Mouse (Mus musculus): Measurements from ENCODE around the gene Drosha.
"Not testable (repeated sequence)": the region's sequence is repeated elsewhere in the genome, so short reads cannot be mapped to it uniquely, and the experiment has no call there.

The Drosha gene

DNA sequence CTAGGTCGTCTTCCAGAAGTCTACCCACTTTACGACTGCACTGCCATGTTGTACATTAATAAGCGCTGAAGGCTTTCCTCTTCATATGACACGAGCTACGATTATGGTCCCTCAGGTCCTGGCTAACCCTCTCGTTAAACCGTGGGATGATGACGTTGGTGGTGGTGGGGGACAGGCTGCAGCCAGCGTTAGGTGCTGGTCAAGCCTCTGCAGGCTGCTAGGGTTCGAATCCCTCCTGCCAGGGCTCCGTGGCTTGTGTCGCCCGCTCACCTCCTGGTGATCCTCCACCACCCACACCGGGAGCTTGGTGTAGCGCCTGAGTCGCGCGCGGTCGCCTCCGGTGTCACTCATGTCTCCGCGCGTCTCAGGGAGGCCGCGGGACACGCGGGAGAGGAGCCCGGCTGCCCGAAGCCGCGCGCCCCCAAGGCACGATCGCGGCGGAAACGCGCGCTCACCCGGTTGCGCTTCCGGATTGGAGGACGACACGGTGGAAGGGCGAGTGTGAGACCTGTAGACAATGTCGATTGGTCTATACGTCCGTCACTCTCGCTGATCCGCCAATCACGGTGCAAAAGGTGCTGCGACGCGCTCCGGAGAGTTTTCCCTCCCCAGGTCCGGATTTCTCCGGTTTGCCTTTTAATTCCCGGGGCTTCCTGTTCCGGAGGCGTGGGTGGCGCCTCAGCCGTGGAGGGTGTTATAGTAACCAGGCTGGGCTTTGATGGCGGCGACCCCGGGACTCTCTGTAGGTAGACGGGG, at the start of gene Drosha, which contains the start of gene 6030458C11Rik:
Gene Drosha, plus strand, starts transcription at position 619 of the 756 bp plus-strand sequence.
Gene 6030458C11Rik, minus strand, starts transcription at position 453 of the 756 bp plus-strand sequence.
- peak; percentile 100 for DNase-seq (ENCODE audit: low spot score)

DNA sequence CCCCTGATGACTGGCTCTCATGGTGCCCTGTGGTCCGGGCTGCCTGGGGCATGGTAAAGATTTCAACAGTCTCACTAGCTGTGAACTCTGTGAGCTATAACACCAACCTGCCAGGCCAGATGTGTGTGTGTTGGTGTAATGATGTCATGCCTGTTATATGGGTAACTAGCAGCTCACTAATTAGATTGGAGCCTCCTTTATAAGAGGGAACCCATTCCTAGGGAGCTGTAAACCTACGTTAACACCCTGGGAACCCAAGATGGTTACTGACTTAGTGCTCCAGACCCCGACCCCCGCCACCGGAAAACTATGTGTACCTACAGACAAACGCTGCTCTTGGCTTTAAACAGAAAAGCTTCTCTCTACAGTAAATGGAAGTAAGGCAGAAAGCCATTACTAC, 43.3 kb upstream of the Drosha start:
- DNase-seq (ENCODE audit: low spot score) = no peak

DNA sequence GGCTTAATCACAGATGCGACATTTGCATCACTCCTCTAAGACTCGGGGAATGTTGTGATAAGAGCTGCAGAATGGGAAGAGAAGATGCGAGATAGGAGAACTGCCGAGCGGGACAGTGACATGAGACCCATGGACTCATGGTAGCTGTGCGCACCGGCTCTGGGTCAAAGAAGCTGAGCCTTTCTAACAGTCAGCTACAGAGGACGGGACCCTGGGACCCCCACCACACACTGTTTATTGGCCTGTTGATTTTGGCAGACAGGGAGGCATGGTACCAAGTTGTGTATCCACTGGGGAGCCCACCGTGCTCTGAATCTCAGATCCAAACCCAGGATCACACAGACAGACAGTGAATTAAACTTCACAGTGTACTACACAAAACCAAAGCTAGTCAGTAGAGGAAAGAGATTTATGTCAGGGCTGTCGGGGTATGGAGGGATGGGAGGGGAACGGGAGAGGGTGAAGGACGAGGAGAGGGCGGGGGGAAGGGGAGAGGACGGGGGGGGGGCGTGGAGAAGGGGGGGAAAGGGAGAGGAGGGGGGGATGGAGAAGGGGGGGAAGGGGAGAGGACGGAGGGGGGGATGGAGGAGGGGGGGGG, 42.8 kb upstream of the Drosha start:
- no peak for DNase-seq (ENCODE audit: low spot score)

DNA sequence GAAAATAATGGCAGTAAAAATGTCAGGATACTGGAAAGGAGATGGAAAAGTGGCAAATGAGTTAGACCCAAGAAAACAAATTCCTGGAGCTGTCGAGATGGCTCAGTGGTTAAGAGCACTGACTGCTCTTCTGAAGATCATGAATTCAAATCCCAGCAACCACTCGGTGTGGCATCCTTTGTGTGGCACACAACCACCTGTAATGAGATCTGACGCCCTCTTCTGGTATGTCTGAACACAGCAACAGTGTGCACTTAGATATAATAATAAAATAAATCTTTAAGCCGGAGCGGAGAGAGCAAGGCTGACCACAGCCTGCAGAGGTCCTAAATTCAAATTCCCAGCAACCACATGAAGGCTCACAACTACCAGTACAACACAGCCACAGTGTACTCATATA, 36.1 kb upstream of the Drosha start:
- DNase-seq (ENCODE audit: low spot score) = no peak

DNA sequence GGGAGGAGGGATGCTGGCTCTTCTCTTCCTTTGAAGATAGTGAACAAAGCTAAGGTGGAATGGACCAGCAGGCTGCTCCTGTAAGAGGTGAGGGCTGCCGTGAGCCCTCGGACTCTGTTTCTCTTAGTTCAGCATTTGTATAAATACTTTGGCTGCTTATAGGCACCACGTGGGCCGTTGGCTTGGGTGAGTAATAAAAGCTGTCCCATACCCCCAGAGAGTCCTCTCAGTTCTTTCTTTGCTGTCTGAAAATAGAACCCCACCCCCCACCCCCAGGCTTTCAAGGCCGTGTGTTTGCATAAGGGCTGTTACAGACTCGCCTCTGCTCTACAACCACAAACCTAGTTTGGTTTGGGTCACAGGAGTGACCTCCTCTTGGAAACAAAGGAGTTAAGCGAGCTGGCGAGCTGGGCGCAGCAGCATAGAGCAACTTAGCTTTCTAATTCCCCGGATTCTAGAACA, 35.2 kb upstream of the Drosha start:
- no peak for DNase-seq (ENCODE audit: low spot score)

DNA sequence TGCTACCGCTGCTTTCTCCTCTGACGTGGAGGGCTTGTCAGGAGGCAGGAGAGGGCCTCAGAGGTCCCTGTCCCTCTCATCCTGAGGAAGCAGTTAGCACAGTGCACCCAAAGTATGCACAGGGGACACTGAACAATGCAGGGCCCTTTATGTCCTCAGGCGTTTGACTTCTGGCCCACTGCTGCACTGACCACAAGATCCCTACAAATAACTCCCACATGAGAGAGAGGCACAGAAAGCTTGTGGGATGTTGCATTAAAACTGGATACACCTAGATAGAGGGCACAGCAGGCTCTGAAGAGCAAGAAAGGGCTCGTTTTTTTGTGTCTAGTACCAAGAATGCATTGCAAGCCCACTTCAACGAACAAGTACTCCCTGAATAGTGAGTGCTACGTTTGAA, 30.3 kb upstream of the Drosha start:
- no peak for DNase-seq (ENCODE audit: low spot score)

DNA sequence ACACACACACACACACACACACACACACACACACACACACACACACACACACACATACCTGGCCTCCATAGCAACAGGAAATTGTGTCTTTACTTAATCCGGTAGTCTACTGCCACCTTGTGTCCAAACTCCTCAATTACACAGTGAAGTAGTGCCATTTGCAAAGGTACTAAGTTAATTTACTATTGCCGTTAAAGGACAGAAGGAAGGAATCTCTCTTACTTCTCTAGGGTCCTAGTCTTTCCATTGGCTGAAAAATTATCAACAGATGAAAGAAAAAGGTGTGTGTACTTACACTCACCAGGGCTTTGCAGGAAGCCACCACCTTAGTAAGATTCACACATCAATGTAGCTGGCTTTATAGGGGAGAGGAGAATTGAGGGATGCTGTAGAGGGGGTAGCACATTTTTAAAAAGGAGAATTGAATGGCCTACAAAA, 29.1 kb upstream of the Drosha start:
- DNase-seq (ENCODE audit: low spot score) = peak; percentile 73

DNA sequence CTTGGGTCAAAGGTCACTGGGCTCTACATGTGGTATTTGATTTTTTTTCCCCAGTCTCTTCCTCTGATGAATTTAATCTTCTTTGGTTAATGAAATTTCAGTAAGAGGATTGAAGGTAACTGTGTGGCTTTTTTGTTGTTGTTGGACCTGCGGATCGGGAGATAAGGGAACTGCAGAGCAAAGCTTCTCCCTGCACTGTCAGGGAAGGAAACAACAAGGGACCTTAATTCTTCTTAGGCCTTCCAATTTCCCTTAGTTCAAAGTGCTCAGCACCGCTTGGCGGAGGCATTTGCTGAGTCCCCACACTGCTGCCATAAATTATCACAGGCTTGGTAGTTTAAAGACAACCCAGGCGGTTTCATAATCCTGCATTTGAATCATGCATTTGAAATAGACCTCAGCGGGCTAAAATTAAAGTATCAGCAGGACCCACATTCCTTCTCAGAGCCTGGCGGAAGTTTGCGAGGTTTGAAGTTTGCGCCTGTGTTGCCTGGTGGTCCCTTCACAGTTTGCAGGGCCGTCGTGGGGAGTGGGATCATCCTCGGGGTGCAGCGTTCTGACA, 28.6 kb upstream of the Drosha start:
- no peak for DNase-seq (ENCODE audit: low spot score)

DNA sequence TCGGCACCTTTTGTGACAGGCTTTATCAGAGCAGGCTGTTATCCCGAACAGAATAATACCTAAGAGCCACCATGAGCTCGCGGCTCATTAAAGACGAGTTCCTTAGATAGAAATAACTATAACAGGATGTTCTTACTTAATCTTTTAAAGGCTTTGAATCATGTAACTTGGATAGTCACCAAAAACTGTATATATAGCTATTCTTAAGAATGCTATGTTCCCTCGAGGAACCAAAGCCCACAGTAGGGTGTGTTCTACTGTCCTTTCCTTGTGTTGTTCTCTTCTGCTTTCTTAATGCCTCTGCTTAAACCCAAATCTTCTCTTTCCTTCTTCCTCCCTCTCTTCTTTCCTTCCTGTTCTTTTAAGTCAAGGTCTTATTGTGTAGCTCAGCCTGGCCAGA, 26.6 kb upstream of the Drosha start:
- DNase-seq (ENCODE audit: low spot score) = no peak

DNA sequence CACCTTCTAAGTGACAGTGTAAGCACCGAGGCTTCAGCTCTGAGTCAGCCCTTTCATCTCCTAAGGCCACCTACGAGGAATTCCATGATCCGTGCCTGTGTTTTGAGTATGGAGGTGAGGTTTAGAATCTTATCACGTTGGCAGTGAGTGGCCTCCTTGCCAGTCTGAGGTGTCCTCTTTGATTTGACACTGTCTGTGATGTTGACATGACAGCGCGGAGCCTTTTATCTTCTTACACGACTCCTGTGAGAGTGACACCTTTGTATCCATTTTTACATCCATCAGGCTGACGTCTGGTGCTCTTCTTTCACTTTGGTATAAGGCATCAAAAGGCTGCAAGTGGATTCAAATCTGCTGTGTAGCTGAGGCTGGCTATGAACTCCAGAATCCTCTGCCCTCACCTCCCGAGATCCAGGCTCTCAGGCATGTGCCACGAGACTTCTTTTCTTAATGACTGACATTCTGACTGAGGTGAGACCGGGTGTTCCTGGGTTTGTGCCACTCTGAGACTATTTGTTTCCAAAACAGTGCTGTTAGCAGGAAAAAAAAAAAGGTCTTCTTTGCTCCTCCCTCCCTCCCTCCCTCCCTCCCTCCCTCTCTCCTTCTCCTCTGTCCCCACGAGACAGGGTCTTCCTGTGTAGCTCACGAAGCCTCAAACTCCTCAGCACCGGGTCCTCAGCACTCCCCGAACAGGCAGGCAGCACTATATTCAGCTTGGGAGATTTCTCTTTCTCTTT, 24.0 kb upstream of the Drosha start:
- no peak for DNase-seq (ENCODE audit: low spot score)

DNA sequence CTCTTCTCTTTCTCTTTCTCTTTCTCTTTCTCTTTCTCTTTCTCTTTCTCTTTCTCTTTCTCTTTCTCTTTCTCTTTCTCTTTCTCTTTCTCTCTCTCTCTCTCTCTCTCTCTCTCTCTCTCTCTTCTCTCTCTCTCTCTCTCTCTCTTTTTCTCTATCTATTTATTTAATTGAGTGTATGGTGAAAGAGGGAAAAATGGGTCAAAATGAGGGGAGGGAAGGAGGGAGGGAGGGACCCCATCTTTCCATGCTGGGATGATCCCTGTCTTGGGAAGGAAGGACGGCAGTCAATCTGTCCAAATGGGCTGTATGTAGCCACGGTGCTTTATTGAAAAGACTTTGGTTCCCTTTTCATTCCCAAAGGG, 23.5 kb upstream of the Drosha start:
- not testable (repeated sequence) for DNase-seq (ENCODE audit: low spot score)

DNA sequence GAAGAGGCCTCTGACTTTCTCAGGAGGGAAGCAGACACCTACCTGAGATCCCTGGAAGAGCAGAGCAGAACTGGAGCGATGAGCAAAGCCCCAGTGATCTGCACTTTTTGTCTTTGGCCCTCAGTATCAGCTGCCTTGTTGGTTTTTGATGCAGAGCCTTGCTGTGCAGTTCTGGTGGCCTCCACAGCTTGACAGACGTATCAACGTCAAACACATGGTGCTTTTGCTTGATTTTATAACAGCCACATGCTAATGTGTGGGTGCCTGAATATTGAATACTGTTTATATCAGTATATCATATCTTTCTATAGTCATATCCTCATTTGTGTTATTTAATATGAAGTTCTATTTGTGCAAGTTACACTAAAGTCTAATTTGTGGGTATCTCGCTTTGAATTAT, 19.5 kb upstream of the Drosha start:
- no peak for DNase-seq (ENCODE audit: low spot score)

DNA sequence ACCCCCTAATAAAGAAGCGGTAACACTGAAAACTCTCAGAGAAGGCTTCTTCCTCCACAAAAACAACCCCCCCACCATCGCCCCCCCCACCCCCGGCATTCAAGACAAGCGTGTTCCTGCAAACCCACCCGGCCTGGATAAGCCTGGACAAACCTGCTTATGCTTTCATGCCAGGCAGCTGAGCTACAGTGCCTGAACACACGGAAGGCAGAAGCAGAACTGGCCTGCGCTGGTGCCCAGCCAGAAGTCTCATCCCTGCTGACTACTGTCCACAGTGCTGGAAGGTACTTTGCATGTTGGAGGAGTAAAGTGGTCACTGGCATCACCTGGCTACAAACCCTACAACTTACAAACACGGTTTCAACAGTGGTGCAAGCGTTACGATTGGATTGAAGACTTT, 17.5 kb upstream of the Drosha start:
- DNase-seq (ENCODE audit: low spot score) = no peak

DNA sequence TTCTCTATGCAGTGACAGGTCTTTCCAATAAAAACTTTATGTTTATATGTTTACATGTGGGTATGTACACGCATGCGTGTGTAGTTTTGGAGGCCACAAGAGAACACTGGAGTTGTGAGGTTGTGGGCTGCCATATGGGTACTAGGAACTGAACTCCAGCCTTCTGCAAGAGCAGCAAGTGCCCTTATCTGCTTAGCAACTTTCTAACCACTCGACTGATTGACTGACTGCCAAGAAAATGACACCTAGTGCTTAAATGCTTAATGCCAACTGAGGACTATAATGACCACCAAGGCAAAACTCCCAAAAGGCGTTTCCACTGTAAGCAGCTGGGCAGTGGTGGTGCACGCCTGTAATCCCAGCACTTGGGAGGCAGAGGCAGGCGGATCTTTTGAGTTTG, 15.3 kb upstream of the Drosha start:
- DNase-seq (ENCODE audit: low spot score) = no peak

DNA sequence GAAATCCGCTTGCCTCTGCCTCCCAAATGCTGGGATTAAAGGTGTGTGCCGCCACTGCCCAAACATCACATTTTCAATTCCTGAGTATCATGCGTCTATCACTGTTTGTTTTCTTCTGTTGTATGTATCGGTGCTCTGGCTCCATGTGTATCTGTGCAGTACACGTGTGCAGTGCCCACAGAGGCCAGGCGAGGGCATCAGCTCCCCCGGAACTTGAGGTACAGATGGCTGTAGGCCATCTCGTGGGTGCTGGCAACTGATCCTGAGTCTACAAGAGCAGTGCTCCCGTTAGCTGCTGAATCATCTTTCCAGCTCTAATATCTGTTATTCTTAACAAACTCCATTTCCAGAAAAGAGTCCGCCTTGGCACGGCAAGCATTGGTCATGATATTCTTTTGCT, 12.0 kb upstream of the Drosha start:
- DNase-seq (ENCODE audit: low spot score) = no peak

DNA sequence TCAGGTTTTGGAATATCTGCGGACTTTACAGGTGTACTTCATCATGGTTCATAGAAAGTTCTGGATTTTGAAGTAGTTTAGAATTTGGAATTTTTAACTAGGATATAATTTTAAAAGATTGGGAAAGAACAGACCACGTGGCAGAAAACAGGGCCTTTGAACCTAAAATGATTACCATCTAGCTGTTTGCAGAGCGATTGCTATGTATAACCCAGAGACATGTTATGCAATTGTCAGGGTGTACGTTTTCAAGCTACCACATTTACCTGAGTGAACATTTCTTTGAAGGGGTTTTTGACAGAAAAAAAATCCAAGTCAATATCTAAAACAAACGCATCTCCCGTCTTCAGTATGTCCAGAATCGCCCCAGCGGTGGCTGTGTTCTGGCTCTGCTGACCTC, 7.0 kb upstream of the Drosha start:
- DNase-seq (ENCODE audit: low spot score) = no peak

DNA sequence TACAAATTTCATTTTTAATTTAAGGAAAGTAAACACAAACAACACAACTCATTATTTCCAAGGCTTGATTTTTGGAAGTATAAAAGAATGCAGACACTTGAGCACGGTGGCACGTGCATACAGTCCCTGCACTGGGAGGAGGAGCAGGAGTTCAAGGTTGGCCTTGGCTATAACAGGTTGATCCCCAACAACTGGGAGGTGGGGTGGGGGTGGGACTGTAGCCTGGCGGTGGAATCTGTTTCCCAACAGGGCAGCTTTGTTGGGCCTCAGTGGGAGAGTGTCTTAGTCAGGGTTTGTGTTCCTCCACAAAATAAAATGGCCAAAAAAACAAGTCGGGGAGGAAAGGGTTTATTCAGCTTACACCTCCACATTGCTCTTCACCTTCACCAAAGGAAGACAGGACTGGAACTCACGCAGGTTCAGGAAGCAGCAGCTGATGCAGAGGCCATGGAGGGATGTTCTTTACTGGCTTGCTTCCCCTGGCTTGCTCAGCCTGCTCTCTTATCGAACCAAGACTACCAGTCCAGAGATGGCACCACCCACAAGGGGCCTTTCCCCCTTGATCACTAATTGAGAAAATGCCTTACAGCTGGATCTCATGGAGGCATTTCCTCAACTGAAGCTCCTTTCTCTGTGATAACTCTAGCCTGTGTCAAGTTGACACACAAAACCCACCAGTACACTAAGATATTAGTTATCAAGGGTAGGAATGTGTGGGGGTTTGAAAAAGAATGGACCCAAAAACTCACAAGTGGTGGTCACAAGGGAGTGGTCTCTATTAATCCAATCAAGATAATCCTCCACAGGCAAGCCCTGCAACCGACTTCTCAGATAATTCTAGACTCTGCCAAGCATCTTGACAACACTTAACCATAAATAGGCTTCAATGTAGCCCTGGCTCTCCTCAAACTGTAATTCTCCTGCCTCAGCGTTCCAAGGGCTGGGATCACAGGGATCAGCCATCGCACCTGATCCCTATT, 1.9 kb upstream of the Drosha start:
- peak; percentile 48 for DNase-seq (ENCODE audit: low spot score)

DNA sequence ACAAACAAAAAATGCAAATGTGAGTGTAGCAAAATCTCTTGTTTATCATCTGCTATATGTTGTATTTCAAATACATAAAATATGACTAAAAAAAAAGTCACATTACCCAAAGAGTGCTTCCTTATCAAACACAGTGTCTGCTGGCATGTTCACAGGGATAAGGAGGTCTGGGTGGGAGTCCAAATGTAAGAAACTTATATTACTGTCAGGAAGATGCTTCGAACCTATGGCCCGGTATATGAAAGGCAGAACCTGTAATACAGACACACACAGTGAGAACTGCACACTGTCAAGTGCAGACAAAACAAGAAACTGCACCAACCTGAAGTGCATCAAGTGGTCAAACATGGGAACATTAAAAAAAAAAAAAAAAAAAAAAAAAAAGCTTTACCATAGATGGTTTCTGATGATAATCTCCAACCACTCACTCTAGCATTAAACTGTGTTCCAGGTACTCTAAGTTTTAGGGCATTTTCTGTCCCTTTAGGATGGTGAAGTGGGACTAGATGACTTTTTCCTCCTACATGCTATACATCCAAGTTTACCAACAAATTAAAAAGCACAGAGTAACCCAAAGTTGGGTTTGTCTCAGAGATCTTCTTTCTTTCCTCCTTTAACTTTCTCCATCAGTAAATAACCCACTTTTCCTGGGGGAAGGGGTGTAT, 1.0 kb upstream of the Drosha start:
- peak; percentile 53 for DNase-seq (ENCODE audit: low spot score)

DNA sequence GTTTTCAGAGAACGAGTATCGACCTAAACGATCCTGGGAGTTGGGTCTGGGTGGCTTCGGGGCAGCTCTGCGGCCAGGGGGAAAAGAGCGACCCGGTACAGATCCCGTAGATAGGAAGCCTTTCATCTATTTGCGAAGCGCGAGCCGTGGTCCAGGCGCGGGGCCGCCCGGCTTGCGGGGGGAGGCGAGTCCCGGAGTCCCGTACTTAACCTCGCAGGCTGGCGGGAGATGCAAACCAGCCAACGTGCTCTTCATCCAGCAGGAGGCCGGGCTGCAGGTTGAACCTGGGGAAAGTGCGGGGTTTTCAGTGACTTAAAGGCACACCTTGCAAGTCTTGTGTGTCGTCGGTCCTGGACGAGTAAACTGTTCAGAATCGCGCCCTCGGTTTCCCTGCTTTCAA, 350 bp downstream of the Drosha start:
- peak; percentile 47 for DNase-seq (ENCODE audit: low spot score)

DNA sequence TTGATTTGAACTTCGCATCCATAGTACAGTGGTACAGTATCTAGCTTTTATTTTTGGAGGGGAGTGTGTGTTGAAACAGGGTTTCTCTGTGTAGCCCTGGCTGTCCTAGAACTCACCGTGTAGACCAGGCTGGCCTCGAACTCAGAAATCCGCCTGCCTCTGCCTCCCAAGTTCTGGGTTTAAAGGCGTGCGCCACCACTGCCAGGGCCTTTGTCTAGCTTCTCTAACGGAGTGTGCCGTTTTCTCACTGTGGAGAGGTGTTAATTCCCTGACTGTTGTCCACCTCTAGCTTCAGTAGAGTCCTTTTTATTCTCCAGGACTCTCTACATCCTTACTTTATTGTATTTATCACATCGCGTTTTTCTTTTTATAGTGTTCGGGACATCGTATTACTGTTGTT, 793 bp downstream of the Drosha start:
- DNase-seq (ENCODE audit: low spot score) = no peak

DNA sequence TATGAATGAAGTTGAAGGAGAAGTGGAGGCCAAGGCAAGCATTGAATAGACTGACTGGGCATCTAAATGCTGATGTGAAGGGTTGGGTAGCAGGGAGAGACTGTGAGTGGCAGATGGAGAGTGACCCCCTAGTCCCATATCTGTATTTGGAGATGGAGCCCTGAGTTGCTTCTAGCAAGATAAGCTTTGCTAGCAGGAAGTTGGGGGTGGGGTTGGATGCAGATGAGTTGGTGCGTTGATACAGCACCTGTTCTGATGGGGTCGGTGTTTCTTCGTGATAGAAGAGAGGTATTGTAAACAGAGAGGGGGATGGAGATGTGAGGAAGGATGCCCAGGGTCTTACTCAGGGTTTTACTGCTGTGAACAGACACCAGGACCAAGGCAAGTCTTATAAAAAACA, 5.3 kb downstream of the Drosha start:
- DNase-seq (ENCODE audit: low spot score) = no peak

All from c-Kit-positive CD71-positive TER-119-positive erythroid progenitor cells, embryonic 14.5 days (primary cell).